Mouse (Mus musculus) T-helper 2 cell (primary cell): ENCODE measurements around the gene Mmd2.

Experiments used
- in situ Hi-C: fragments of 300-600 bp; cut with MboI, MseI; formaldehyde crosslinking; loops from one replicate; pipeline ENCODE4 v1.15.1; 2025; ENCODE audit warnings: high pct_unique_total_duplicates

Gene Mmd2

GRCm38 (mm10) chr5:142549441-142549840, 59.2 kb downstream of the Mmd2 start:
- in situ Hi-C loops = loop anchor here (5.0 kb wide), 2 partner anchors 42 to 67 kb away; no protein-coding TSS in a partner anchor

GRCm38 (mm10) chr5:142547066-142547465, 61.5 kb downstream of the Mmd2 start:
- in situ Hi-C loops = loop anchor here (5.0 kb wide), 2 partner anchors 40 to 65 kb away; no protein-coding TSS in a partner anchor

GRCm38 (mm10) chr5:142546344-142546743, 62.3 kb downstream of the Mmd2 start:
- in situ Hi-C loops = loop anchor here (5.0 kb wide), 2 partner anchors 39 to 64 kb away; no protein-coding TSS in a partner anchor

GRCm38 (mm10) chr5:142545014-142545795, 63.4 kb downstream of the Mmd2 start:
- in situ Hi-C loops = loop anchor here (5.0 kb wide), 2 partner anchors 38 to 63 kb away; no protein-coding TSS in a partner anchor

- in situ Hi-C loops = no loop called here
Observed at GRCm38 (mm10) chr5:142537286-142537685, 71.3 kb downstream of the Mmd2 start.

GRCm38 (mm10) chr5:142535388-142535787, 73.2 kb downstream of the Mmd2 start:
- in situ Hi-C loops = no loop called here

- in situ Hi-C loops = no loop called here
Observed at GRCm38 (mm10) chr5:142529915-142530314, 78.7 kb downstream of the Mmd2 start, which contains the start of gene Papolb. Gene Papolb, minus strand, starts transcription at chr5:142530076.

- in situ Hi-C loops = no loop called here
Observed at GRCm38 (mm10) chr5:142524711-142525464, 83.7 kb downstream of the Mmd2 start.

GRCm38 (mm10) chr5:142521195-142521866, 87.3 kb downstream of the Mmd2 start:
- in situ Hi-C loops = no loop called here

- in situ Hi-C loops = no loop called here
Observed at GRCm38 (mm10) chr5:142520360-142520759, 88.2 kb downstream of the Mmd2 start.

GRCm38 (mm10) chr5:142518973-142519372, 89.6 kb downstream of the Mmd2 start:
- in situ Hi-C loops = no loop called here
